Mouse (Mus musculus): ENCODE measurements at regions not wholly inside any gene's neighbourhood (a gene's known extent, or its start where the extent isn't known, plus 50 kb on each side); places are given as distances from the start of the nearest gene placed in this dataset.

DNA sequence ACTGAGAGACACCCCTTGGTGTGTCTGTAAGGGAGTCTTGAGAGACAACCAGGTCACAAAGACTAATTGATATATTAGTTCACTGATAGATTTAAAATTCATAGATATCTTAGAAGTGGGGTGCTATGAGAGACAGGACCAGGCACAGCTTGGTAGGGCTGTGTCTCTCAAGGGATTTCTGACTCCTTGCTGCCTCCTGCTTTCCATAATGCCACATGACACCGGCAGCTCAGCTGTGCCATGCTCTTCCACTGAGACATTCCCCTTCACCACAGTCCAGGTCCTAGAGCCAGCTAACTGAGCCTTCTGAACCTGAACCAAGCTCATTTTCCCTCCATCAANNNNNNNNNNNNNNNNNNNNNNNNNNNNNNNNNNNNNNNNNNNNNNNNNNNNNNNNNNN is 320.9 kb downstream of the Cdh26 start:
- TF ChIP-seq CTCF (IDR thresholded peaks at IDR 0.05; ENCODE audit: low read depth, low read length), result no peak
- TF ChIP-seq TAL1 (conservative IDR thresholded peaks at IDR 0.05; ENCODE audit: low read depth, low read length), result no peak
- no peak for TF ChIP-seq GATA1 (IDR thresholded peaks at IDR 0.05; ENCODE audit: borderline replicate concordance, low read length)
- no peak for TF ChIP-seq POLR2AphosphoS5 (IDR thresholded peaks at IDR 0.05; ENCODE audit: insufficient replicate concordance, low read depth, low read length)
